Mouse (Mus musculus) lung, postnatal 4 days (tissue): ENCODE results near the gene Sbsn.

ENCODE experiments used
- DNase-seq, 2 experiments: peaks; one replicate each; pipeline ENCODE4 v3.0.0; 2021

Sbsn gene

DNA sequence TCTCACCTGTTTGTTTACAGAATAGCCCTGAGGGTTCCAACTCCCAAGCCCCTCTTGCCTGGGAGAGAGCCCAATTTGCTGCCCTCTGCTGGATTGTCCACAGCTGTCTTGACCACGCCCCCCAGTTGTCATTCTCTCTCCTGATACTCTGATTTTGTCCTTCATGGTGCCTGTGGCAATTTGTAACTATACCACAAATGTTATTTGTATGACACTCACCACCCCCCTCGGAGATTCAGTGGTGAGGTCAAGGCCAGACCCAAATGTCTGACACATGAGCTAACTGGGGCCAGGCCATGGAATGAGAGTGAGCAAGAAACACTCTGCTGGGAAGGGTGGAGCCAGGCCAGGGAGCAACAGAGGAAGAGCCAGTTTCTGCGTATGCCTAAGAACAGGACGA is 7.6 kb downstream of the Sbsn start:
- peak in 1 of 2 experiments; percentile 52 for DNase-seq

DNA sequence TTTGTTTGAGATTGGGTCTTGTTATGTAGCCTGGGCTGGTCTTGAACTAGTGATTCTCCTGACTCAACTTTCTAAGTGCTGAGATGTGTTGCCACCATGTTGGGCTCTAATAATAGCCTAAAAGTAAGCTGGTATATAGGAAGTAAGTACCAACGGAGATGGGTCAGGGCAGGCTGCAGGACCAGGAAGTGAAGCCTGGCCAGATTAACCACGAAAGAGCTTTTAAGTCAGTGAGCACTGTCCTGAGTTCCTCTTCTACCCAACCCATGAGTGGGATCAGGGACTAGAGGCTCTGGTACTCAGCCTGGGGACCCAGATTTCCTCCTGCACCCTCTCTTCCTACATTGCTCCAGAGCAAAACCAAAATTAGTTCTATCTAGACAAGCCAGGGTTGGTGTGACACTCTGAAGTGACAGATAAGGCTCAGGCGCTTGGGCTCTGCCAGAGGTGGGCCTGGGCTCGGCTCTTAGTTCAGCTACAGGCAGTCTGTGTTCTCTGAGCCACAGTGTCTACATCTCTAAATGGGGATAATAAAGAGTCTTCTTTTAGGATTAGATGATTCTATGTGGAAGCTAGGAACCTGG is 10.6 kb downstream of the Sbsn start:
- no peak for DNase-seq

GRCm38 (mm10) chr7:30763456-30763855 is 12.2 kb downstream of the Sbsn start, which contains the start of gene Dmkn:
Dmkn (plus strand) TSS chr7:30763756.
- no peak for DNase-seq

GRCm38 (mm10) chr7:30765173-30765572 is 13.9 kb downstream of the Sbsn start:
- DNase-seq = no peak

DNA sequence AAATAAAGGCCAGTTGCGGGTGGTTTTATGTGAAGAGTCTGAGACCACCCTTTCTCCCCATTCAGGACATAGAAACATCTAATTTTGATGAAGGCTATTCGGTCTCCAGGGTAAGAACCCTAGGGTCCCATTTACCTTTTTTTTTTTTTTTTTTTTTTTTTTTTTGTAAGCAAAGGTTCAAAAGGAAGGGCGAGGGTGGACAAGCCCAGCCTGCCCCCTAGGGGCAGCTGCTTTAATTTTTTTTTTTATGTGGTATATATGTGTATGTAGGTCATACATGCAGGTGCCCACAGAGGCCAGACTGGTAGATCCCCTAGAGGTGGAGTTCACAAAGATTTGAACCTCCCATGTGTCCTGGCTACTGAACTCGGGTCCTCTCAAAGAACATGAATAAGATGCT is 15.1 kb downstream of the Sbsn start:
- DNase-seq = no peak

DNA sequence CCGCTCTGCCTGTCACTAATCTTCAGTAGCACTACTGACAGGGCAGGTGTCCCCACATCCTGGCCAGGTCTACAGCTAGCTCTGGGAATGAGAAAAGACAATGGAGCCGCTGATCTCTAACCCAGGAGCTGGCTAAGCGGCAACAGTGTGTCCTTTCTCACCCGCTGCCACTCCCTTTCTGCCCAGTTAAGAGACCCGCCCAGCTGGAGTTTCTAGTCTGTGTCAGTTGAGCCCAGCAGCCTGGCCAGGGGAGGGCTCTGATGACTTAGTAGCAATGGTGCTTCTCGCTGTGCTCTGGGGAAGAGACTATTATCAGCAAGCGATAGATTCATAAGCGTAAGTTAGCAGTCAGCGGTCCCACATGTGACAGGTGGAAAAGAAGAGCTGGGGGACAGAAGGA is 18.0 kb downstream of the Sbsn start:
- no peak for DNase-seq

- DNase-seq = no peak
These were observed 24.8 kb downstream of the Sbsn start for GRCm38 (mm10) chr7:30776104-30776503.

- DNase-seq = no peak
These were observed 25.9 kb downstream of the Sbsn start for GRCm38 (mm10) chr7:30777081-30777579.

DNA sequence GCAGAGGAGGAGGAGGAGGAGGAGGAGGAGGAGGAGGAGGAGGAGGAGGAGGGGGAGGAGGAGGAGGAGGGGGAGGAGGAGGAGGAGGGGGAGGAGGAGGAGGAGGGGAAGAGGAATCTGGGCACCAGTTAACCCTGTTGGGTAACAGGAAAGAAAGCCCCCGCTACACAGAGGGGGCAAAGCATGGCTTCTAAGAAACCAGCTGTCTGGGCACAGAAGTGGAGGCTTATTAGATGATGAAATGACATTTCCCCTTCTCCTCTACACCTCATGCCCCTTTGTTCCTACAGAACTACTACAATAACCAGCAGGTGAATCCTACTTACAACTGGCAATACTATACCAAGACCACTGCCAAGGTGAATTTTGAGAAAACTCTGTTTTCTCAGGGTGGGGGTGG is 26.6 kb downstream of the Sbsn start:
- no peak for DNase-seq

GRCm38 (mm10) chr7:30781792-30782191 is 30.5 kb downstream of the Sbsn start:
- no peak for DNase-seq

DNA sequence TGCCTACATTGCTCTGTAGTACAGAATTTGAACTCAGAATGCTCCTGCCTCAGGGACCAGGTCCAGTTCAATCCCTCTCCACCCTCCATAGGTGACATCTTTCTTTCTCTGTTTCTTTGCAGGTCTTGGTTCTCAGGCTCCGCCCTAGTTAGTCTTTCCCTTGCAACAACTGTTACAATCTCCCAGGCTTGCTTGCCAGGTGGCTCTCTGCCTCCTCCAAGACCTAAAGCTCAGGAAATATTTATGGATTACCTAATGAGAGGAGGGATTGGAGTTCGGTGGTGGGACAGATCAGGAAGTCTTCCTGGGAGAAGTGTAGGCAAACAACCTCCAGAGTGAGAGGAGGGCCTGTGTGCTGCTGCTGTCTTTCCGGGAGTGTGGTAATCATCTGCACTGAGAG is 31.4 kb downstream of the Sbsn start:
- no peak for DNase-seq

- no peak for DNase-seq
These were observed 33.9 kb downstream of the Sbsn start for GRCm38 (mm10) chr7:30785154-30785553.

DNA sequence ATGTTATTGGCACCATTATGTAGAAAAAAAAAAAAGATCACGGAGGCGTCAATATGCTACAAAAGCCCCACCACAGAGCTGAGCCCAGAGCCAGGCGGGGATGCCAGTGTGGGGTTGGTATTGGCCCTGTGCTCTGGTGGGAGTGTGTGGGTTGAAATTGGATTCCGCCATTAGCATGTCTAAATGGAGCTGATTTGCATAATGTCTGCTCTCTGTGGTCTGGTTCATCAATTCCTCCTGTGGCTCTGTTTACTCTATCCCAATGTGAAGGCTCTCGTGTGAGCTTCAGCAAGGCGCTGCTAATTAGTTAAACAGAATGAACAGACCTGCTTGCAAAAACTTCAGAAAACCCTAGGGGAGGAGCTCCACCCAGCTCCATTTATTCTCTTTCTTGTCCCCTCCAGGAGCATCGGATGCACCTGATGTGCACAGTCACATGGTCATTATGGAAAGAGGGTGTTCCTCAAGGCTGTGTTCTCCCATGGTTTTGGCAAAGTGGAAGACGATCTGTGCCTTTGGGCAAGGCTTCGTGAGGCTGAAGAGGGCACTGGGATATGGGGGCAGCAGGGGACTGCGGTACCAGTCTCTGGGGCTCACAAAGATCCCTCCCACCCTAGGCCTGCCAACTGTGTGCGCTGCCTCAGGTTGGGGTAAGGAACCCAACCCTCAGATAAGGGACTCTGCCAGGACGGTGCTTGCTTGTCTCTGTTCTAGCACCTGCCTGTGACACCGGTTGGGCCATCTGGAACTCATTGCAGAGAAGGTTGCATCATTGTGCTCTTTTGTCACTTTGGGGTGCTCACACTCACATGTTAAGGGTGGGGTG is 34.7 kb downstream of the Sbsn start:
- no peak for DNase-seq

- no peak for DNase-seq
These were observed 36.2 kb downstream of the Sbsn start, which contains the start of gene Krtdap for GRCm38 (mm10) chr7:30787377-30788022. Krtdap (plus strand) TSS chr7:30787896.

DNA sequence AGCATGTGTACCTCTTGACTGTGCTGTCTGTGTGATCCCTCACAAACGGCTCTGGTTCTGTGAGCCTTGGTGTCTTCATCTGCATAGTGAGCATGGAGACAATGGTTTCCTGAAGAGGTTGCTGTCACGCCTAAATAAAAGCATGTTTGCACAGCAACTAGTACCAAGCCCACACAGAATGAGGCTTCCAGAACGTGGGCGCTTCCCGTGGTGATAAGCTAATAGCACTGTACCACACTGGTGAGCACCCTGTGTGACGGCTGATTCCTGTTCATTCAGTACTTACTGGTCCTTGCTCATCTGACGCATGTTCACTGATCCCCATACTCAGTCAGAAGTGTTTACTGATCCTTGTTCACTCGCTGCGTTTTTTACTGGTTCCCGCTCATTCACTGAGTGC is 38.9 kb downstream of the Sbsn start:
- no peak for DNase-seq

- DNase-seq = no peak
These were observed 40.6 kb downstream of the Sbsn start for GRCm38 (mm10) chr7:30791921-30792320.

DNA sequence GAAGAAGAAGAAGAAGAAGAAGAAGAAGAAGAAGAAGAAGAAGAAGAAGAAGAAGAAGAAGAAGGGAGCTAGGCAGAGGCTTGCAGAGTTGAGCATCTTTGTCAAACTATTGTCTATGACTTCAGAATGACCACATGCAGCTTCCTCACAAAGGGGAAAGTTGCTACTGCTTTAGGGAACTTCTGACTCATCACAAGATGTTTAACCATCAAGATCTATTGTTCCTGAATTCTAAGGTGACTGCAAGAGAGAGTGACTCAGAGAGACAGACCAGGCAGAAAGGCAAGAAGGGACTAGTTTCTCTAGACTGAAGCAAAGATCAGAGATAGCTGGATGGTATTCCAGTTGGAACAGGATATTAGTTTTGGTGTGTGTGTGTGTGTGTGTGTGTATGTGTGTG is 43.6 kb downstream of the Sbsn start:
- DNase-seq = no peak

GRCm38 (mm10) chr7:30796790-30797189 is 45.5 kb downstream of the Sbsn start:
- DNase-seq = no peak

DNA sequence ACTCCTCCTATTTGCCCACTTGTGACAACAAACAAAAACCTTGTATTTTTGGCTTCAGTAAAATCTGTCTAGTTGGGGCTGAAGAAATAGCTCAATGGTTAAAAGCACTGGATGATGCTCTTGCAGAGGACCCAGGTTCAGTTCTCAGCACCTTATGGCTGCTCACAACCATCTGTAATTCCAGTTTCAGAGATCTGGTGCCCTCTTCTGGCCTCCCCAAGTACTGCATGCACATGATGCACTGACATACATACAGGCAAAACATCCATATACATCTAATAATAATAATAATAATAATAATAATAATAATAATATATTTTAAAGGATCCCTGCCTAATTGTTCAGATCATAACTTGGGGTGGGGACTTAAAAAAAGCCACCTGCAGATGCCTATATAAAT is 49.4 kb downstream of the Sbsn start:
- no peak for DNase-seq

DNA sequence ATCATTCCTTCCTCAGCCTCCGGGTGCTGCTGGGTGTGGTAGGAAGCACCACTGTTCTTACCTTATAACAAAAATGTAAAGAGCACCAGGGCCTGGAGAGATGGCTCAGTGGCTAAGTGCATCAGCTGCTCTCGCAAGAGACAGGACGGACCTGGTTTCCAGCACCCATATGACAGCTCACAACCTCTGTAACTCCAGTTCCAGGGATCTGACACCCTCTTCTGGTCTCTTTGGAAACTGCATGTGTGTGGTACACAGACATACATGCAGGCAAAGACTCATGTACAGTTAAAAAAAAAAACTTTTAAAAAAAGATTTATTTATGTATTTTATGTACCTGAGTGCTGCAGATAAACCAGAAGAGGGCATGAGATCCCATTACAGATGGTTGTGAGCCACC is 52.0 kb downstream of the Sbsn start:
- DNase-seq = no peak

DNA sequence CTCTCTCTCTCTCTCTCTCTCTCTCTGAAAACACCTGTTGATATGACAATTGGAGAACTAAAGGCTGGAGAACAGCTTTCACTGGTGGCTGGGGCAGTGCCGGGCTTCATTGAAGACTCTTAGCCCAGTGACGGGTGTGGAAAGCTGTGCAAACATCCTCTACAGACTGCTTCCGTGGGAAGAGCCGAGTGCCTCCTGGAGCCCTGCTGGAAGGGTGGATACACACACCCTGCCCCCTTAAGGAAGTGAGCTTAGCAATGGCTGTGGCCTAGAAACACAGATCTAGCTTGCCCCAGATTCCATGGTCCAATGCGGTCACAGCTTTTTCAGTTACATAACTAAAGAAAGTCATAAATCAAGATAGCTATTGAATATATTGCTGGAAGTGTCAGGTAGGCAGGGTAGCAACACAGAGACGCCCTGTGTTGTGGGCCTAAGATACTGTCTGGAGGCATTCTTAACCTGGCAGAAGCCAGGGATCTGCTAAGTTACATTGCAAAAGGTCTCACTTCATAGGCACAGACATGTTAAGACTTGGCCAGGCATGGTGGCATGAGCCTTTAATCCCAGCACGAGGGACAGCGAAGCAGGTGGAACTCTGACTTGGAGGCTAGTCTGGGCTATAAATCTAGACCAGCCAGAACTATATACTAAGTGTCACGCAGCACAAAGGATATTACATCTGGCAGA is 52.9 kb downstream of the Sbsn start:
- peak; percentile 24 to 64 for DNase-seq
